Mouse (Mus musculus): Measurements from ENCODE around the gene 1700025G04Rik.

- peak; percentile 33; the same call in 1 of the 2 replicates for TF ChIP-seq CTCF (IDR thresholded peaks at IDR 0.05; ENCODE audit: low read depth)
- no peak for TF ChIP-seq EP300 (optimal IDR thresholded peaks at IDR 0.05)
These were observed 70.7 kb downstream of the 1700025G04Rik start for GRCm38 (mm10) chr1:152019196-152019595.
